Mouse (Mus musculus) erythroblast, adult 5-6 weeks (primary cell): Measurements from ENCODE around the gene Dhx37. TPM values are rescaled to one million over a fixed set of nuclear protein-coding genes. Genes with fewer than 3 reads are reported as not detected.
"Not testable (repeated sequence)": the region's sequence is repeated elsewhere in the genome, so short reads cannot be mapped to it uniquely, and the experiment has no call there.

Experiments
- ATAC-seq: replicated peaks from 2 replicates; pipeline ENCODE4 v1.8.0; 2016; ENCODE audit warnings: moderate number of reproducible peaks, mild to moderate bottlenecking, moderate TSS enrichment, inconsistent platforms; ENCODE audit not compliant: poor library complexity, low FRiP score, severe bottlenecking
- total RNA-seq, 2 experiments: library from RNA; stranded (forward) in 1 of 2; stranded (reverse) in 1 of 2; fragments of 150-400 nt in 1 of 2; fragments of 200-764, 138-1000 nt in 1 of 2; gene quantifications; 2 replicates each; pipeline versions ENCODE4 v1.2.3 to v1.2.4; 2015 to 2017; ENCODE audit warnings: low replicate concordance in 2 of 2

Dhx37 gene
- total RNA-seq, 2 experiments from 2014 or later = 1.2 to 6.5 TPM

- ATAC-seq = peak; percentile 23
These were observed 41.3 kb downstream of the Dhx37 start for GRCm38 (mm10) chr5:125392618-125392976.

- ATAC-seq = not testable (repeated sequence)
These were observed 41.7 kb downstream of the Dhx37 start for GRCm38 (mm10) chr5:125392176-125392575.

GRCm38 (mm10) chr5:125391609-125392008 is 42.3 kb downstream of the Dhx37 start:
- ATAC-seq = no peak

GRCm38 (mm10) chr5:125390906-125391477 is 42.9 kb downstream of the Dhx37 start:
- no peak for ATAC-seq

- ATAC-seq = peak; percentile 62
These were observed 44.1 kb downstream of the Dhx37 start, which contains the start of gene Ubc for GRCm38 (mm10) chr5:125389579-125390441. TSS of gene Ubc (minus strand) at chr5:125390202.

GRCm38 (mm10) chr5:125389131-125389578 is 44.8 kb downstream of the Dhx37 start, which contains the start of gene Gm10382:
TSS of gene Gm10382 (plus strand) at chr5:125389322.
- ATAC-seq = peak; percentile 70

GRCm38 (mm10) chr5:125388358-125389092 is 45.4 kb downstream of the Dhx37 start:
- ATAC-seq = no peak

- not testable (repeated sequence) for ATAC-seq
These were observed 46.6 kb downstream of the Dhx37 start for GRCm38 (mm10) chr5:125387295-125387694.

- ATAC-seq = no peak
These were observed 48.5 kb downstream of the Dhx37 start for GRCm38 (mm10) chr5:125385215-125385940.

GRCm38 (mm10) chr5:125384512-125385214 is 49.3 kb downstream of the Dhx37 start:
- ATAC-seq = no peak

- no peak for ATAC-seq
These were observed 50.1 kb downstream of the Dhx37 start for GRCm38 (mm10) chr5:125383637-125384420.

GRCm38 (mm10) chr5:125382673-125383558 is 51.0 kb downstream of the Dhx37 start:
- ATAC-seq = peak; percentile 77

- ATAC-seq = no peak
These were observed 51.8 kb downstream of the Dhx37 start for GRCm38 (mm10) chr5:125381954-125382672.

- ATAC-seq = no peak
These were observed 55.0 kb downstream of the Dhx37 start for GRCm38 (mm10) chr5:125378919-125379318.

- ATAC-seq = no peak
These were observed 56.7 kb downstream of the Dhx37 start for GRCm38 (mm10) chr5:125377214-125377613.

GRCm38 (mm10) chr5:125375871-125376270 is 58.0 kb downstream of the Dhx37 start:
- ATAC-seq = no peak

GRCm38 (mm10) chr5:125372027-125372426 is 61.9 kb downstream of the Dhx37 start:
- ATAC-seq = no peak
